Mouse (Mus musculus): Measurements from ENCODE around the gene B4galt7.
"Not testable (repeated sequence)": the region's sequence is repeated elsewhere in the genome, so short reads cannot be mapped to it uniquely, and the experiment has no call there.

DNA sequence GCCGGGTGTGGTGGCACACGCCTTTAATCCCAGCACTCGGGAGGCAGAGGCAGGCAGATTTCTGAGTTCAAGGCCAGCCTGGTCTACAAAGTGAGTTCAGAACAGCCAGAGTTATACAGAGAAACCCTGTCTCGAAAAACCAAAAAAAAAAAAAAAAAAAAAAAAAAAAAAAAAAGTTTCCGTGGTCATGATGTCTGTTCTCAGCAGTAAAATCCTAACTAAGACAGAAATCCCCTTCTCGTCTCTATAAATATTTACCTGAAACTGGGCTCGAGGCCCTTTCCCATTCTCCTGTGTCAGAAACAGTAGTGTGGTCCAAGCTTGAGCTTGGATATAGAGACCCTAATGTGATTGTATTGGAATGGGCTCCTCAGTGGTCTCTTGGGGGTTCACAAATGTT lies 22.8 kb upstream of the B4galt7 start:
- not testable (repeated sequence) for TF ChIP-seq CHD1 (IDR thresholded peaks at IDR 0.05; ENCODE audit: low read depth, low read length); PAX5 (IDR thresholded peaks at IDR 0.05; ENCODE audit: low read length); MAFK (IDR thresholded peaks at IDR 0.05; ENCODE audit: insufficient replicate concordance, low read length); CTCF (conservative IDR thresholded peaks at IDR 0.05 in 1 of 2, IDR thresholded peaks at IDR 0.05 in 1 of 2; ENCODE audit: low read depth in 2 of 2, low read length in 2 of 2); CHD2 (IDR thresholded peaks at IDR 0.05; ENCODE audit: low read length); POLR2A (IDR thresholded peaks at IDR 0.05; ENCODE audit: low read depth, low read length); USF1 (IDR thresholded peaks at IDR 0.05; ENCODE audit: low read depth, low read length); SMC3 (IDR thresholded peaks at IDR 0.05; ENCODE audit: low read depth, low read length); MXI1 (IDR thresholded peaks at IDR 0.05; ENCODE audit: low read depth, low read length); HCFC1 (IDR thresholded peaks at IDR 0.05; ENCODE audit: low read depth, low read length); ZKSCAN1 (IDR thresholded peaks at IDR 0.05; ENCODE audit: borderline replicate concordance, low read depth, low read length); EP300 (IDR thresholded peaks at IDR 0.05; ENCODE audit: low read length); RCOR1 (conservative IDR thresholded peaks at IDR 0.05; ENCODE audit: low read depth, low read length)

Data from CH12.LX (cell line).